In the genomic region with DNA sequence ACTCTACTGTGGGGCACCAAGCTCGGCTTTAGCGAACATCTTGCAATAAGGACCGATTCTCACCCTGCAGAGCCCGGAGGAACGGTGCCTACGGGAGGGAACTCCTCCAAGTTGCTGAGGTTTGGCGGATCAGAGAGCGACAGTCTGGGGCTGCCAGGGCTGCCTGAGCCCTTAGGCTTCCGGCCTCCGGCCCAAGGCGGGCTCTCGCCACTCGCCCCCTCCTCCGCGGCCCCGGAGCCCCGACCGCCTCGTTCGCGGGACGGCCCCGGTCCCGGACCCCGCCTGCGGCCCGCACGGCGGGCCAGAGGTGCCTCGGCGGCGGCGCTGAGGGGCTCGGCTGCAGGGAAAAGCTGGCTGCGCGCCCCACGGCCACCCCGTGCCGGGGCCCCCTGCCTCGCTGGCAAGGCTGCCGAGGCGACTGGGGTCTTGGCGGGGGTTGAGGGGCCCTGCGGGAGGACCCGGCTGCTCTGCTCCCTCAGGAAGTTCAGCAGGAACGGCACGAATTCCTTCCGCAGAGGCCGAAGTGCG, we compare ENCODE assay signal across 8 mouse cellular contexts.
A peak's percentile ranks its signal among the peaks of the same experiment; 100 is the strongest.
DNase-seq lines count a peak whose midpoint lies in the region; ATAC-seq and TF ChIP-seq lines count a peak whose summit lies in the region.

No protein-coding gene starts in this region.

- peak overlapping the region; percentile 96 for H3K4me3 ChIP-seq in kidney, postnatal 0 days (replicated peaks; ENCODE audit: low read depth, low read length)
- peak overlapping the region; percentile 84 for H3K4me3 ChIP-seq in embryonic facial prominence, embryonic 11.5 days (ENCODE audit: low read depth, low read length)
- peak overlapping the region; percentile 92 for H3K4me3 ChIP-seq in hindbrain, embryonic 15.5 days
- peak overlapping the region; percentile 96 for H3K4me3 ChIP-seq in stomach, embryonic 14.5 days (ENCODE audit: low read depth, low read length)

- TF ChIP-seq CTCF in kidney, postnatal 0 days (IDR thresholded peaks at IDR 0.05; ENCODE audit: low read depth), result no peak

- H3K4me1 ChIP-seq in kidney, postnatal 0 days (replicated peaks; ENCODE audit: insufficient read depth, low read length), result peaks cover 8% of the 10 kb centered on the region
- H3K4me1 ChIP-seq in embryonic facial prominence, embryonic 11.5 days (ENCODE audit: control insufficient read depth, insufficient read depth, low read length), result no peaks in the 10 kb centered on the region
- peaks cover 38% of the 10 kb centered on the region for H3K4me1 ChIP-seq in hindbrain, embryonic 15.5 days (replicated peaks)
- peaks cover 12% of the 10 kb centered on the region; the same call in 1 of the 2 replicates for H3K4me1 ChIP-seq in stomach, embryonic 14.5 days (ENCODE audit: control insufficient read depth, insufficient read depth, low read length)

- no peaks in the 10 kb centered on the region for H3K27me3 ChIP-seq in kidney, postnatal 0 days (ENCODE audit: insufficient read depth, low read length)
- H3K27me3 ChIP-seq in embryonic facial prominence, embryonic 11.5 days (ENCODE audit: control insufficient read depth, insufficient read depth, low read length), result no peaks in the 10 kb centered on the region
- H3K27me3 ChIP-seq in hindbrain, embryonic 15.5 days, result no peaks in the 10 kb centered on the region
- no peaks in the 10 kb centered on the region for H3K27me3 ChIP-seq in stomach, embryonic 14.5 days (ENCODE audit: control insufficient read depth, insufficient read depth, low read length)

- H3K9ac ChIP-seq in kidney, postnatal 0 days (ENCODE audit: low read depth, low read length), result peak overlapping the region; percentile 93
- peak overlapping the region; percentile 93 for H3K9ac ChIP-seq in embryonic facial prominence, embryonic 11.5 days (replicated peaks; ENCODE audit: low read length)
- H3K9ac ChIP-seq in hindbrain, embryonic 15.5 days, result peak overlapping the region; percentile 81
- peak overlapping the region; percentile 85 for H3K9ac ChIP-seq in stomach, embryonic 14.5 days (replicated peaks; ENCODE audit: low read depth, low read length)

- H3K4me2 ChIP-seq in kidney, postnatal 0 days (ENCODE audit: low read length), result peak overlapping the region; percentile 99
- peak overlapping the region; percentile 91 for H3K4me2 ChIP-seq in embryonic facial prominence, embryonic 11.5 days (ENCODE audit: low read depth, low read length)
- H3K4me2 ChIP-seq in hindbrain, embryonic 15.5 days, result peak overlapping the region; percentile 95
- H3K4me2 ChIP-seq in stomach, embryonic 14.5 days (replicated peaks; ENCODE audit: low read depth, low read length), result peak overlapping the region; percentile 94

- H3K9me3 ChIP-seq in kidney, postnatal 0 days (replicated peaks; ENCODE audit: low read length), result no peaks in the 10 kb centered on the region
- no peaks in the 10 kb centered on the region for H3K9me3 ChIP-seq in embryonic facial prominence, embryonic 11.5 days (replicated peaks; ENCODE audit: control insufficient read depth, low read length)
- H3K9me3 ChIP-seq in hindbrain, embryonic 15.5 days, result no peaks in the 10 kb centered on the region
- no peaks in the 10 kb centered on the region for H3K9me3 ChIP-seq in stomach, embryonic 14.5 days (ENCODE audit: control insufficient read depth, low read depth, low read length)

- peak overlapping the region; percentile 94 for H3K27ac ChIP-seq in kidney, postnatal 0 days
- H3K27ac ChIP-seq in embryonic facial prominence, embryonic 11.5 days (replicated peaks; ENCODE audit: low read depth, low read length), result peak overlapping the region; percentile 83
- H3K27ac ChIP-seq in hindbrain, embryonic 15.5 days (replicated peaks), result peak overlapping the region; percentile 93
- peak overlapping the region; percentile 94 for H3K27ac ChIP-seq in stomach, embryonic 14.5 days (ENCODE audit: low read length)

- ATAC-seq in kidney, postnatal 0 days (replicated peaks; ENCODE audit: low FRiP score, low read depth), result peak; percentile 34
- ATAC-seq in embryonic facial prominence, embryonic 11.5 days (replicated peaks; ENCODE audit: insufficient number of reproducible peaks, low FRiP score, low TSS enrichment, low read depth), result peak; percentile 58
- ATAC-seq in hindbrain, embryonic 15.5 days (ENCODE audit: low FRiP score, low read depth), result peak; percentile 25
- peak; percentile 11 for ATAC-seq in stomach, embryonic 14.5 days (ENCODE audit: insufficient number of reproducible peaks, insufficient read depth, low FRiP score, low read depth)

- peak; percentile 44 for DNase-seq in kidney, postnatal 0 days (ENCODE audit: low spot score)
- DNase-seq in kidney, adult 18-20 months, result no peak
- DNase-seq in Muller cell, postnatal 12 days (ENCODE audit: inconsistent ontology term), result peak; percentile 24
- DNase-seq in embryonic facial prominence, embryonic 11.5 days (ENCODE audit: low spot score), result peak; percentile 18
- DNase-seq in lung, postnatal 36 days, result peak; percentile 11
- no peak for DNase-seq in right cerebral cortex, postnatal 25 days

- peaks cover 21% of the 10 kb centered on the region; the same call in 1 of the 2 replicates for H3K36me3 ChIP-seq in kidney, postnatal 0 days (ENCODE audit: insufficient read depth, low read length)
- no peaks in the 10 kb centered on the region for H3K36me3 ChIP-seq in embryonic facial prominence, embryonic 11.5 days (replicated peaks; ENCODE audit: control insufficient read depth, insufficient read depth, low read depth, low read length)
- H3K36me3 ChIP-seq in hindbrain, embryonic 15.5 days, result peaks cover 22% of the 10 kb centered on the region
- peaks cover 25% of the 10 kb centered on the region for H3K36me3 ChIP-seq in stomach, embryonic 14.5 days (ENCODE audit: control insufficient read depth, insufficient read depth, low read length)

- WGBS in kidney, postnatal 0 days, result under 1% methylated on average over 47 of the region's 50 CpGs
- under 1% methylated on average over 47 of the region's 50 CpGs for WGBS in embryonic facial prominence, embryonic 11.5 days
- under 1% methylated on average over 50 of the region's 50 CpGs for WGBS in hindbrain, embryonic 15.5 days
- WGBS in stomach, embryonic 14.5 days, result 0% methylated on average over 48 of the region's 50 CpGs

Comparison
In these comparisons a context has a peak if more than half of its experiments do, and no peak if none do; other contexts are left out.
1. DNase-seq: peak in kidney, postnatal 0 days (single experiment), Muller cell, postnatal 12 days (single experiment), embryonic facial prominence, embryonic 11.5 days (single experiment) and lung, postnatal 36 days (single experiment); none in kidney, adult 18-20 months (single experiment) and right cerebral cortex, postnatal 25 days (single experiment).
2. Peak in every context shown above with its lines, with median percentiles within 50 percentile points of each other: ATAC-seq, H3K27ac ChIP-seq, H3K4me2 ChIP-seq, H3K4me3 ChIP-seq and H3K9ac ChIP-seq.